Mouse (Mus musculus) hindbrain, embryonic 12.5 days (tissue): ENCODE results near the gene Irf3. TPM values are rescaled to one million over a fixed set of nuclear protein-coding genes. Genes with fewer than 3 reads are reported as not detected.

Source experiments
- ATAC-seq: fragments of 200-750 bp; cut with Nextera tagmentation; 2 replicates; pipeline ENCODE4 v1.8.0; 2017; ENCODE audit warnings: moderate TSS enrichment; ENCODE audit not compliant: low FRiP score
- H3K27ac ChIP-seq: fragments of 300-500 bp; sonication (generic); 2 replicates; pipeline ENCODE4 v1.5.1; 2016; ENCODE audit warnings: mild to moderate bottlenecking
- H3K27me3 ChIP-seq: fragments of 300-500 bp; sonication (generic); 2 replicates; pipeline ENCODE4 v1.6.1; 2016; ENCODE audit warnings: mild to moderate bottlenecking
- H3K36me3 ChIP-seq: fragments of 300-500 bp; sonication (generic); 2 replicates; pipeline ENCODE4 v1.6.1; 2016; ENCODE audit warnings: mild to moderate bottlenecking
- H3K4me1 ChIP-seq: fragments of 300-500 bp; sonication (generic); 2 replicates; pipeline ENCODE4 v1.6.1; 2016
- H3K4me2 ChIP-seq: fragments of 300-500 bp; sonication (generic); replicated peaks from 2 replicates; pipeline ENCODE4 v1.6.1; 2016; ENCODE audit warnings: mild to moderate bottlenecking
- H3K4me3 ChIP-seq: fragments of 300-500 bp; sonication (generic); 2 replicates; pipeline ENCODE4 v1.5.1; 2016; ENCODE audit warnings: mild to moderate bottlenecking
- H3K9ac ChIP-seq: fragments of 300-500 bp; sonication (generic); 2 replicates; pipeline ENCODE4 v1.6.1; 2016; ENCODE audit warnings: mild to moderate bottlenecking, moderate library complexity
- H3K9me3 ChIP-seq: fragments of 300-500 bp; sonication (generic); replicated peaks from 2 replicates; pipeline ENCODE4 v1.6.1; 2016; ENCODE audit warnings: mild to moderate bottlenecking
- WGBS: fragments of 180-500 bp; shearing (Covaris S2); methylation state at CpG from one replicate; pipeline ENCODE4 v1.1.7; 2016; 5-methylcytosine and 5-hydroxymethylcytosine counted together
- polyA plus RNA-seq: library from polyadenylated mRNA; unstranded; fragments of >200 nt; fragmentation: Nextera tagmentation; extraction: Ambion mirVana; gene quantifications from 2 replicates; pipeline ENCODE4 v1.2.1, GENCODE M21; 2016

Gene Irf3
- polyA plus RNA-seq = 62.7 and 74.3 TPM in 2 replicates

- Histone ChIP-seq H3K27me3 (no peaks in the 10 kb centered on the region), H3K27ac (peak within 1 kb of the TSS; percentile 82), H3K4me1 (peaks cover 27% of the 10 kb centered on the region), H3K36me3 (peaks cover 59% of the 10 kb centered on the region), H3K4me2 (peak within 1 kb of the TSS; percentile 71), H3K9me3 (no peaks in the 10 kb centered on the region), H3K9ac (peak within 1 kb of the TSS; percentile 79), H3K4me3 (peak within 1 kb of the TSS; percentile 63)
- WGBS = under 1% methylated on average over 43 of the region's 43 CpGs
- ATAC-seq = peak; percentile 91
Measured at GRCm38 (mm10) chr7:44997231-44997939, at the start of gene Irf3. Gene Irf3 (plus strand): TSS chr7:44997648.

GRCm38 (mm10) chr7:44949922-44950321 lies 47.5 kb upstream of the Irf3 start:
- Histone ChIP-seq H3K9ac (no peak overlapping the region), H3K4me3 (no peak overlapping the region), H3K27me3 (peaks cover 44% of the 10 kb centered on the region), H3K9me3 (no peaks in the 10 kb centered on the region), H3K36me3 (no peaks in the 10 kb centered on the region), H3K27ac (no peak overlapping the region), H3K4me2 (no peak overlapping the region), H3K4me1 (peaks cover 14% of the 10 kb centered on the region; the same call in 1 of the 2 replicates)
- ATAC-seq = no peak
- 78% methylated on average over 6 of the region's 6 CpGs for WGBS

- Histone ChIP-seq H3K9ac (peak overlapping the region; percentile 64), H3K4me1 (peaks cover 14% of the 10 kb centered on the region; the same call in 1 of the 2 replicates), H3K9me3 (no peaks in the 10 kb centered on the region), H3K36me3 (no peaks in the 10 kb centered on the region), H3K27me3 (peaks cover 44% of the 10 kb centered on the region), H3K4me3 (peak overlapping the region; percentile 45), H3K4me2 (peak overlapping the region; percentile 72), H3K27ac (no peak overlapping the region)
- no peak for ATAC-seq
- WGBS = under 1% methylated on average over 10 of the region's 10 CpGs
Measured at GRCm38 (mm10) chr7:44951960-44952359, 45.5 kb upstream of the Irf3 start.

GRCm38 (mm10) chr7:44952611-44953306 lies 44.7 kb upstream of the Irf3 start:
- Histone ChIP-seq H3K4me3 (peak overlapping the region; percentile 45), H3K9ac (peak overlapping the region; percentile 64), H3K36me3 (no peaks in the 10 kb centered on the region), H3K4me2 (peak overlapping the region; percentile 72), H3K4me1 (peaks cover 14% of the 10 kb centered on the region; the same call in 1 of the 2 replicates), H3K27ac (no peak overlapping the region; the same call in 1 of the 2 replicates), H3K9me3 (no peaks in the 10 kb centered on the region), H3K27me3 (peaks cover 39% of the 10 kb centered on the region)
- peak; percentile 85 for ATAC-seq
- 6% methylated on average over 24 of the region's 24 CpGs for WGBS

GRCm38 (mm10) chr7:44953561-44953960 lies 43.9 kb upstream of the Irf3 start:
- H3K4me1 ChIP-seq = peaks cover 14% of the 10 kb centered on the region; the same call in 1 of the 2 replicates
- H3K36me3 ChIP-seq = no peaks in the 10 kb centered on the region
- no peak for ATAC-seq
- H3K9me3 ChIP-seq = no peaks in the 10 kb centered on the region
- no peak overlapping the region for H3K27ac ChIP-seq
- no peak overlapping the region for H3K4me3 ChIP-seq
- H3K9ac ChIP-seq = no peak overlapping the region
- H3K4me2 ChIP-seq = no peak overlapping the region
- WGBS = 58% methylated on average over 14 of the region's 14 CpGs
- H3K27me3 ChIP-seq = peaks cover 36% of the 10 kb centered on the region

GRCm38 (mm10) chr7:44954091-44954885 lies 43.2 kb upstream of the Irf3 start:
- H3K36me3 ChIP-seq = 0 out of 2 replicates have a peak, but pooled peaks cover 4% of the 10 kb centered on the region
- H3K27me3 ChIP-seq = peaks cover 33% of the 10 kb centered on the region
- WGBS = 81% methylated on average over 12 of the region's 12 CpGs
- H3K27ac ChIP-seq = no peak overlapping the region
- no peak overlapping the region for H3K9ac ChIP-seq
- H3K9me3 ChIP-seq = no peaks in the 10 kb centered on the region
- H3K4me3 ChIP-seq = no peak overlapping the region
- H3K4me1 ChIP-seq = peaks cover 14% of the 10 kb centered on the region; the same call in 1 of the 2 replicates
- H3K4me2 ChIP-seq = no peak overlapping the region
- ATAC-seq = no peak

- WGBS = 55% methylated on average over 5 of the region's 5 CpGs
- peaks cover 16% of the 10 kb centered on the region for H3K36me3 ChIP-seq
- H3K9ac ChIP-seq = no peak overlapping the region
- ATAC-seq = no peak
- no peak overlapping the region for H3K27ac ChIP-seq
- H3K4me2 ChIP-seq = no peak overlapping the region
- H3K27me3 ChIP-seq = peaks cover 20% of the 10 kb centered on the region
- no peaks in the 10 kb centered on the region for H3K9me3 ChIP-seq
- H3K4me1 ChIP-seq = peaks cover 14% of the 10 kb centered on the region; the same call in 1 of the 2 replicates
- no peak overlapping the region for H3K4me3 ChIP-seq
Measured at GRCm38 (mm10) chr7:44955628-44956027, 41.8 kb upstream of the Irf3 start.

- Histone ChIP-seq H3K4me1 (peaks cover 14% of the 10 kb centered on the region; the same call in 1 of the 2 replicates), H3K9ac (no peak overlapping the region), H3K4me2 (no peak overlapping the region), H3K36me3 (peaks cover 23% of the 10 kb centered on the region), H3K4me3 (no peak overlapping the region), H3K27me3 (peaks cover 14% of the 10 kb centered on the region), H3K27ac (0 out of 2 replicates have a peak overlapping the region, but pooled peaks have one; percentile 17), H3K9me3 (no peaks in the 10 kb centered on the region)
- 49% methylated on average over 6 of the region's 6 CpGs for WGBS
- no peak for ATAC-seq
Measured at GRCm38 (mm10) chr7:44956266-44956665, 41.2 kb upstream of the Irf3 start.

- H3K4me1 ChIP-seq = peaks cover 6% of the 10 kb centered on the region; the same call in 1 of the 2 replicates
- H3K4me2 ChIP-seq = no peak overlapping the region
- peaks cover 33% of the 10 kb centered on the region for H3K36me3 ChIP-seq
- no peak overlapping the region for H3K4me3 ChIP-seq
- no peaks in the 10 kb centered on the region for H3K9me3 ChIP-seq
- WGBS = 70% methylated on average over 20 of the region's 20 CpGs
- peaks cover 3% of the 10 kb centered on the region; the same call in 1 of the 2 replicates for H3K27me3 ChIP-seq
- no peak overlapping the region for H3K27ac ChIP-seq
- ATAC-seq = no peak
- 0 out of 2 replicates have a peak overlapping the region, but pooled peaks have one; percentile 6 for H3K9ac ChIP-seq
Measured at GRCm38 (mm10) chr7:44957183-44957835, 40.1 kb upstream of the Irf3 start.

GRCm38 (mm10) chr7:44958208-44958607 lies 39.2 kb upstream of the Irf3 start:
- H3K27ac ChIP-seq = no peak overlapping the region
- H3K36me3 ChIP-seq = peaks cover 41% of the 10 kb centered on the region
- H3K4me2 ChIP-seq = no peak overlapping the region
- no peaks in the 10 kb centered on the region for H3K27me3 ChIP-seq
- no peaks in the 10 kb centered on the region for H3K9me3 ChIP-seq
- H3K4me3 ChIP-seq = no peak overlapping the region
- ATAC-seq = no peak
- WGBS = 62% methylated on average over 7 of the region's 7 CpGs
- no peak overlapping the region for H3K9ac ChIP-seq
- H3K4me1 ChIP-seq = no peaks in the 10 kb centered on the region

- Histone ChIP-seq H3K4me1 (no peaks in the 10 kb centered on the region), H3K4me2 (no peak overlapping the region), H3K27me3 (no peaks in the 10 kb centered on the region), H3K9me3 (no peaks in the 10 kb centered on the region), H3K9ac (no peak overlapping the region), H3K4me3 (no peak overlapping the region), H3K27ac (no peak overlapping the region), H3K36me3 (peaks cover 51% of the 10 kb centered on the region)
- 82% methylated on average over 8 of the region's 8 CpGs for WGBS
- ATAC-seq = no peak
Measured at GRCm38 (mm10) chr7:44959281-44959680, 38.2 kb upstream of the Irf3 start.
